Mouse (Mus musculus) C2C12 (cell line): ENCODE measurements around the gene Sppl3.

ENCODE experiments used
- CTCF ChIP-seq: IDR thresholded peaks from one replicate; pipeline ENCODE4 v1.5.1; 2011; ENCODE audit not compliant: control insufficient read depth, insufficient read depth, insufficient read length
- MAX ChIP-seq: IDR thresholded peaks from one replicate; pipeline ENCODE4 v1.6.1; 2011; ENCODE audit warnings: mild to moderate bottlenecking, control low read depth

DNA sequence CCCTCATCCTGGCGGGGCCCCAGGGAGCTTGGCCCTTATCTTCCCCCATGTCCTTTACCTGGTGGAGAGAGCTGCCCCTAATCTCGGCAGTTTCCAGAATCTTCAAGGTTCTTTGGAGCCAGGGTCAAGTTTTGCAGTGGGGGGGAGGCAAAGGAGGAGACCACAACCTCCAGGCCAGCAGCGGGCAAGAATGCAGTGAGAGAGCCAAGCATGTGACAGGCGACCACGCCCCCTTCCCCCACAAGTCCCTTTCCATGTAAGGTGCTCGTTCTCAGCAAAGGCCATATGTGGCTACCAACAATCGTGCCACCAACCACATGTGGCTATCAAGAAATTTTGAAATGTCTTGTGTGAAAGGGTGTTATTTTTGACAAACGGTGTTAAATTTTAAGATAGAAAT lies 37.8 kb upstream of the Sppl3 start:
- TF ChIP-seq CTCF: no peak
- no peak for TF ChIP-seq MAX
